Mouse (Mus musculus): ENCODE measurements around the gene Olfr102.
A peak's percentile ranks its signal among the peaks of the same experiment; 100 is the strongest.

- TF ChIP-seq MYOD1 (IDR thresholded peaks at IDR 0.05; ENCODE audit: control insufficient read depth, insufficient read length, low read depth) (no peak), CTCF (IDR thresholded peaks at IDR 0.05; ENCODE audit: control insufficient read depth, insufficient read depth, insufficient read length) (no peak), USF1 (IDR thresholded peaks at IDR 0.05; ENCODE audit: low read depth) (no peak), MAX (IDR thresholded peaks at IDR 0.05) (peak; percentile 4), FOSL1 (IDR thresholded peaks at IDR 0.05; ENCODE audit: insufficient read depth, low read length, poor library complexity, severe bottlenecking) (no peak), CEBPB (IDR thresholded peaks at IDR 0.05; ENCODE audit: low read depth) (no peak)
Observed at GRCm38 (mm10) chr17:37270058-37270701, 46.7 kb downstream of the Olfr102 start, which contains the start of gene H2-M3.

All from C2C12 (cell line).